Comparison of ENCODE assay signal across 12 mouse cellular contexts in genomic region chr1:29731930-29732329, GRCm38 (mm10).
DNase-seq lines count a peak whose midpoint lies in the region; ATAC-seq lines count a peak whose summit lies in the region.
"Had no signal": no experiment of that assay in that cellular context is flagged by ENCODE, and none has a peak within 500 bp of the region (broad histone marks: within the 10 kb centered on the region; RNA-seq: fewer than 3 reads in every experiment).

No protein-coding gene starts in this region.

- H3K9me3 ChIP-seq in neural tube, embryonic 11.5 days (ENCODE audit: control insufficient read depth, low read length): no peaks in the 10 kb centered on the region
- no peaks in the 10 kb centered on the region; the same call in 1 of the 2 replicates for H3K9me3 ChIP-seq in hindbrain, embryonic 16.5 days (ENCODE audit: control insufficient read depth, low read length)
- H3K9me3 ChIP-seq: lung, embryonic 15.5 days had no signal

- no peak overlapping the region for H3K27ac ChIP-seq in neural tube, embryonic 11.5 days (ENCODE audit: low read depth, low read length)
- H3K27ac ChIP-seq in hindbrain, embryonic 16.5 days (ENCODE audit: low read depth, low read length): no peak overlapping the region
- H3K27ac ChIP-seq: lung, embryonic 15.5 days had no signal

- DNase-seq in gastrocnemius, postnatal 14 days: peak; percentile 3
- no peak for DNase-seq in gastrocnemius, adult 8-10 months (ENCODE audit: low spot score in 2 of 2)
- DNase-seq in neural tube, embryonic 11.5 days (ENCODE audit: low spot score): peak; percentile 38
- DNase-seq in neural tube, embryonic 10.5 days (ENCODE audit: extremely low spot score, low spot score): no peak
- peak; percentile 16 for DNase-seq in retina, postnatal 1 day
- no peak for DNase-seq in frontal cortex, postnatal 25 days (ENCODE audit: low spot score in 2 of 2)
- no peak for DNase-seq in lung, postnatal 4 days
- DNase-seq: layer of hippocampus, adult 9-11 months had no signal

- no peaks in the 10 kb centered on the region for H3K36me3 ChIP-seq in neural tube, embryonic 11.5 days (ENCODE audit: control insufficient read depth, insufficient read depth, low read length)
- no peaks in the 10 kb centered on the region for H3K36me3 ChIP-seq in hindbrain, embryonic 16.5 days (ENCODE audit: control insufficient read depth, insufficient read depth, low read length)
- H3K36me3 ChIP-seq: lung, embryonic 15.5 days had no signal

- ATAC-seq in neural tube, embryonic 11.5 days (ENCODE audit: insufficient read depth, low FRiP score, low TSS enrichment): no peak
- ATAC-seq in hindbrain, embryonic 16.5 days: peak; percentile 70

- no peak overlapping the region for H3K4me2 ChIP-seq in neural tube, embryonic 11.5 days (ENCODE audit: low read depth)
- no peak overlapping the region for H3K4me2 ChIP-seq in hindbrain, embryonic 16.5 days (ENCODE audit: low read length)
- H3K4me2 ChIP-seq: heart, embryonic 11.5 days; lung, embryonic 15.5 days had no signal

- no peaks in the 10 kb centered on the region for H3K4me1 ChIP-seq in neural tube, embryonic 11.5 days (ENCODE audit: control insufficient read depth, insufficient read depth, low read length)
- no peaks in the 10 kb centered on the region for H3K4me1 ChIP-seq in hindbrain, embryonic 16.5 days (ENCODE audit: control insufficient read depth, insufficient read depth, low read depth, low read length)
- H3K4me1 ChIP-seq: lung, embryonic 15.5 days had no signal

- intact Hi-C loops in gastrocnemius, postnatal 14 days (cut with DNase I; ENCODE audit: low total_unique reads): no loop called here

- H3K27me3 ChIP-seq in neural tube, embryonic 11.5 days (ENCODE audit: control insufficient read depth, insufficient read depth, low read length): no peaks in the 10 kb centered on the region
- no peaks in the 10 kb centered on the region for H3K27me3 ChIP-seq in hindbrain, embryonic 16.5 days (replicated peaks; ENCODE audit: control insufficient read depth, insufficient read depth, low read length)
- H3K27me3 ChIP-seq: lung, embryonic 15.5 days had no signal

- WGBS in neural tube, embryonic 11.5 days: 54% methylated on average over 2 of the region's 2 CpGs
- 42% methylated on average over 2 of the region's 2 CpGs for WGBS in hindbrain, embryonic 16.5 days

- H3K9ac ChIP-seq in neural tube, embryonic 11.5 days (ENCODE audit: low read length): no peak overlapping the region
- H3K9ac ChIP-seq in hindbrain, embryonic 16.5 days (ENCODE audit: low read depth, low read length): no peak overlapping the region
- H3K9ac ChIP-seq: lung, embryonic 15.5 days had no signal

- no peak overlapping the region for H3K4me3 ChIP-seq in neural tube, embryonic 11.5 days (ENCODE audit: low read depth, low read length)
- no peak overlapping the region for H3K4me3 ChIP-seq in hindbrain, embryonic 16.5 days (ENCODE audit: low read length)
- H3K4me3 ChIP-seq: erythroblast, embryonic 14.5 days; lung, embryonic 15.5 days had no signal

Comparison
In these comparisons a context has a peak if more than half of its experiments do, and no peak if none do; other contexts are left out.
1. DNase-seq: peak in gastrocnemius, postnatal 14 days (single experiment), neural tube, embryonic 11.5 days (single experiment) and retina, postnatal 1 day (single experiment); none in gastrocnemius, adult 8-10 months (0 of 2), neural tube, embryonic 10.5 days (single experiment), frontal cortex, postnatal 25 days (0 of 2) and lung, postnatal 4 days (0 of 2).